Mouse (Mus musculus): ENCODE measurements around the gene Myl4. TPM values are rescaled to one million over a fixed set of nuclear protein-coding genes. Genes with fewer than 3 reads are reported as not detected.

The Myl4 gene
- polyA plus RNA-seq, 1 experiment from 2014 or later: 1.2 TPM

GRCm38 (mm10) chr11:104628566-104628965, 78.1 kb downstream of the Myl4 start:
- no peak for ATAC-seq (ENCODE audit: low FRiP score, low TSS enrichment)
- 92% methylated on average over 5 of the region's 5 CpGs for WGBS

GRCm38 (mm10) chr11:104630185-104630835, 79.8 kb downstream of the Myl4 start:
- H3K27me3 ChIP-seq (ENCODE audit: control insufficient read depth, insufficient read depth, low read length): no peaks in the 10 kb centered on the region
- no peak overlapping the region for H3K4me3 ChIP-seq (ENCODE audit: low read length)
- no peak overlapping the region for H3K27ac ChIP-seq (ENCODE audit: low read depth, low read length)
- H3K9me3 ChIP-seq (ENCODE audit: control insufficient read depth, low read length): no peaks in the 10 kb centered on the region
- ATAC-seq (ENCODE audit: low FRiP score, low TSS enrichment): no peak
- no peak overlapping the region for H3K4me2 ChIP-seq (replicated peaks; ENCODE audit: low read depth, low read length)
- H3K9ac ChIP-seq (ENCODE audit: low read depth, low read length): no peak overlapping the region
- peaks cover 2% of the 10 kb centered on the region; the same call in 1 of the 2 replicates for H3K4me1 ChIP-seq (ENCODE audit: control insufficient read depth, insufficient read depth, low read length)
- no peaks in the 10 kb centered on the region for H3K36me3 ChIP-seq (ENCODE audit: control insufficient read depth, insufficient read depth, low read length)
- 71% methylated on average over 7 of the region's 7 CpGs for WGBS

More at GRCm38 (mm10) chr11:104628566-104628965, 78.1 kb downstream of the Myl4 start:
- H3K4me3 ChIP-seq (ENCODE audit: low read length): no peak overlapping the region
- no peaks in the 10 kb centered on the region for H3K9me3 ChIP-seq (ENCODE audit: control insufficient read depth, low read length)
- H3K4me1 ChIP-seq (ENCODE audit: control insufficient read depth, insufficient read depth, low read length): peaks cover 9% of the 10 kb centered on the region
- H3K9ac ChIP-seq (ENCODE audit: low read depth, low read length): no peak overlapping the region
- H3K36me3 ChIP-seq (ENCODE audit: control insufficient read depth, insufficient read depth, low read length): no peaks in the 10 kb centered on the region
- H3K27ac ChIP-seq (ENCODE audit: low read depth, low read length): no peak overlapping the region
- H3K4me2 ChIP-seq (replicated peaks; ENCODE audit: low read depth, low read length): no peak overlapping the region
- H3K27me3 ChIP-seq (ENCODE audit: control insufficient read depth, insufficient read depth, low read length): no peaks in the 10 kb centered on the region

- Histone ChIP-seq H3K4me2 (replicated peaks; ENCODE audit: low read depth, low read length) (no peak overlapping the region), H3K36me3 (ENCODE audit: control insufficient read depth, insufficient read depth, low read length) (no peaks in the 10 kb centered on the region), H3K9me3 (ENCODE audit: control insufficient read depth, low read length) (no peaks in the 10 kb centered on the region), H3K27me3 (ENCODE audit: control insufficient read depth, insufficient read depth, low read length) (no peaks in the 10 kb centered on the region), H3K4me1 (ENCODE audit: control insufficient read depth, insufficient read depth, low read length) (no peaks in the 10 kb centered on the region), H3K9ac (ENCODE audit: low read depth, low read length) (no peak overlapping the region), H3K4me3 (ENCODE audit: low read length) (no peak overlapping the region), H3K27ac (ENCODE audit: low read depth, low read length) (no peak overlapping the region)
- peak; percentile 45; the same call in 1 of the 2 replicates for ATAC-seq (ENCODE audit: low FRiP score, low TSS enrichment)
- WGBS: 40% methylated on average over 1 of the region's 1 CpGs
Observed at GRCm38 (mm10) chr11:104631306-104631705, 80.8 kb downstream of the Myl4 start.

- no peak overlapping the region for H3K27ac ChIP-seq (ENCODE audit: low read depth, low read length)
- ATAC-seq (ENCODE audit: low FRiP score, low TSS enrichment): no peak
Observed at GRCm38 (mm10) chr11:104637010-104637409, 86.5 kb downstream of the Myl4 start.

GRCm38 (mm10) chr11:104638006-104638405, 87.5 kb downstream of the Myl4 start:
- H3K4me1 ChIP-seq (ENCODE audit: control insufficient read depth, insufficient read depth, low read length): no peaks in the 10 kb centered on the region
- no peaks in the 10 kb centered on the region for H3K36me3 ChIP-seq (ENCODE audit: control insufficient read depth, insufficient read depth, low read length)
- no peak overlapping the region for H3K4me3 ChIP-seq (ENCODE audit: low read length)
- no peaks in the 10 kb centered on the region for H3K27me3 ChIP-seq (ENCODE audit: control insufficient read depth, insufficient read depth, low read length)
- no peak for ATAC-seq (ENCODE audit: low FRiP score, low TSS enrichment)
- 73% methylated on average over 5 of the region's 5 CpGs for WGBS
- H3K4me2 ChIP-seq (replicated peaks; ENCODE audit: low read depth, low read length): no peak overlapping the region
- no peak overlapping the region for H3K9ac ChIP-seq (ENCODE audit: low read depth, low read length)
- no peak overlapping the region for H3K27ac ChIP-seq (ENCODE audit: low read depth, low read length)
- H3K9me3 ChIP-seq (ENCODE audit: control insufficient read depth, low read length): no peaks in the 10 kb centered on the region

More at GRCm38 (mm10) chr11:104637010-104637409, 86.5 kb downstream of the Myl4 start:
- no peaks in the 10 kb centered on the region for H3K9me3 ChIP-seq (ENCODE audit: control insufficient read depth, low read length)
- H3K4me2 ChIP-seq (replicated peaks; ENCODE audit: low read depth, low read length): no peak overlapping the region
- H3K36me3 ChIP-seq (ENCODE audit: control insufficient read depth, insufficient read depth, low read length): no peaks in the 10 kb centered on the region
- WGBS: 88% methylated on average over 14 of the region's 14 CpGs
- H3K27me3 ChIP-seq (ENCODE audit: control insufficient read depth, insufficient read depth, low read length): no peaks in the 10 kb centered on the region
- H3K4me3 ChIP-seq (ENCODE audit: low read length): no peak overlapping the region
- no peaks in the 10 kb centered on the region for H3K4me1 ChIP-seq (ENCODE audit: control insufficient read depth, insufficient read depth, low read length)
- H3K9ac ChIP-seq (ENCODE audit: low read depth, low read length): no peak overlapping the region

GRCm38 (mm10) chr11:104638906-104639305, 88.4 kb downstream of the Myl4 start:
- H3K9me3 ChIP-seq (ENCODE audit: control insufficient read depth, low read length): no peaks in the 10 kb centered on the region
- H3K4me3 ChIP-seq (ENCODE audit: low read length): no peak overlapping the region
- ATAC-seq (ENCODE audit: low FRiP score, low TSS enrichment): no peak
- H3K27ac ChIP-seq (ENCODE audit: low read depth, low read length): no peak overlapping the region; the same call in 1 of the 2 replicates
- H3K9ac ChIP-seq (ENCODE audit: low read depth, low read length): no peak overlapping the region
- H3K4me1 ChIP-seq (ENCODE audit: control insufficient read depth, insufficient read depth, low read length): no peaks in the 10 kb centered on the region
- no peaks in the 10 kb centered on the region for H3K36me3 ChIP-seq (ENCODE audit: control insufficient read depth, insufficient read depth, low read length)
- no peak overlapping the region for H3K4me2 ChIP-seq (replicated peaks; ENCODE audit: low read depth, low read length)
- no peaks in the 10 kb centered on the region for H3K27me3 ChIP-seq (ENCODE audit: control insufficient read depth, insufficient read depth, low read length)
- 83% methylated on average over 2 of the region's 2 CpGs for WGBS

GRCm38 (mm10) chr11:104639634-104640033, 89.2 kb downstream of the Myl4 start:
- Histone ChIP-seq H3K9ac (ENCODE audit: low read depth, low read length) (no peak overlapping the region), H3K4me3 (ENCODE audit: low read length) (no peak overlapping the region), H3K36me3 (ENCODE audit: control insufficient read depth, insufficient read depth, low read length) (no peaks in the 10 kb centered on the region), H3K27me3 (ENCODE audit: control insufficient read depth, insufficient read depth, low read length) (no peaks in the 10 kb centered on the region), H3K4me1 (ENCODE audit: control insufficient read depth, insufficient read depth, low read length) (no peaks in the 10 kb centered on the region), H3K9me3 (ENCODE audit: control insufficient read depth, low read length) (no peaks in the 10 kb centered on the region), H3K4me2 (replicated peaks; ENCODE audit: low read depth, low read length) (no peak overlapping the region), H3K27ac (ENCODE audit: low read depth, low read length) (no peak overlapping the region)
- no peak; the same call in 1 of the 2 replicates for ATAC-seq (ENCODE audit: low FRiP score, low TSS enrichment)
- 67% methylated on average over 9 of the region's 9 CpGs for WGBS

GRCm38 (mm10) chr11:104640894-104641293, 90.4 kb downstream of the Myl4 start:
- Histone ChIP-seq H3K4me3 (ENCODE audit: low read length) (no peak overlapping the region), H3K9ac (ENCODE audit: low read depth, low read length) (no peak overlapping the region), H3K9me3 (ENCODE audit: control insufficient read depth, low read length) (no peaks in the 10 kb centered on the region), H3K4me1 (ENCODE audit: control insufficient read depth, insufficient read depth, low read length) (no peaks in the 10 kb centered on the region), H3K27ac (ENCODE audit: low read depth, low read length) (no peak overlapping the region), H3K27me3 (ENCODE audit: control insufficient read depth, insufficient read depth, low read length) (no peaks in the 10 kb centered on the region), H3K4me2 (replicated peaks; ENCODE audit: low read depth, low read length) (no peak overlapping the region), H3K36me3 (ENCODE audit: control insufficient read depth, insufficient read depth, low read length) (no peaks in the 10 kb centered on the region)
- 82% methylated on average over 10 of the region's 10 CpGs for WGBS
- no peak for ATAC-seq (ENCODE audit: low FRiP score, low TSS enrichment)

- Histone ChIP-seq H3K4me2 (replicated peaks; ENCODE audit: low read depth, low read length) (no peak overlapping the region), H3K9ac (ENCODE audit: low read depth, low read length) (no peak overlapping the region), H3K4me1 (ENCODE audit: control insufficient read depth, insufficient read depth, low read length) (no peaks in the 10 kb centered on the region), H3K9me3 (ENCODE audit: control insufficient read depth, low read length) (no peaks in the 10 kb centered on the region), H3K27ac (ENCODE audit: low read depth, low read length) (no peak overlapping the region), H3K4me3 (ENCODE audit: low read length) (no peak overlapping the region), H3K27me3 (ENCODE audit: control insufficient read depth, insufficient read depth, low read length) (no peaks in the 10 kb centered on the region), H3K36me3 (ENCODE audit: control insufficient read depth, insufficient read depth, low read length) (no peaks in the 10 kb centered on the region)
- WGBS: 69% methylated on average over 4 of the region's 4 CpGs
- no peak for ATAC-seq (ENCODE audit: low FRiP score, low TSS enrichment)
Observed at GRCm38 (mm10) chr11:104643236-104643635, 92.8 kb downstream of the Myl4 start.
